Mouse (Mus musculus) neural tube, embryonic 12.5 days (tissue): ENCODE measurements around the gene Gm10392. TPM values are rescaled to one million over a fixed set of nuclear protein-coding genes. Genes with fewer than 3 reads are reported as not detected.

Experiments
- polyA plus RNA-seq: library from polyadenylated mRNA; unstranded; fragments of >200 nt; fragmentation: Nextera tagmentation; extraction: Ambion mirVana; gene quantifications from 2 replicates; pipeline ENCODE4 v1.2.1, GENCODE M21; 2016

Gene Gm10392
- polyA plus RNA-seq, 1 experiment from 2014 or later: 0.39 TPM

Other genes with a start within 250 kb of the Gm10392 start
- gene Coro6, start 56.8 kb downstream of the Gm10392 start, polyA plus RNA-seq: 0.15 TPM in 2 replicates
- gene Ankrd13b, start 29.5 kb downstream of the Gm10392 start, polyA plus RNA-seq: 33.8 and 39.7 TPM in 2 replicates
- gene Git1, start 25.6 kb downstream of the Gm10392 start, polyA plus RNA-seq: 12.5 and 14.4 TPM in 2 replicates
- gene Abhd15, start 4.1 kb downstream of the Gm10392 start, polyA plus RNA-seq: 5.2 and 7.1 TPM in 2 replicates
- 28.7 and 32.4 TPM in 2 replicates for gene Trp53i13, start 3.2 kb downstream of the Gm10392 start, polyA plus RNA-seq
- gene Taok1, start 88.6 kb upstream of the Gm10392 start, polyA plus RNA-seq: 18.5 and 19.8 TPM in 2 replicates
- 4.1 and 5.1 TPM in 2 replicates for gene Nufip2, start 167.0 kb upstream of the Gm10392 start, polyA plus RNA-seq
- gene Cryba1, start 206.1 kb upstream of the Gm10392 start, polyA plus RNA-seq: 8.2 and 14.1 TPM in 2 replicates
- 49.5 and 49.9 TPM in 2 replicates for gene Myo18a, start 244.0 kb upstream of the Gm10392 start, polyA plus RNA-seq